ENCODE assay signal across 19 mouse cellular contexts in genomic region chr16:97734760-97735322, GRCm38 (mm10). TPM values are rescaled to one million over a fixed set of nuclear protein-coding genes. Genes with fewer than 3 reads are reported as not detected.
DNase-seq lines count a peak whose midpoint lies in the region; ATAC-seq and TF ChIP-seq lines count a peak whose summit lies in the region.
"Had no signal": no experiment of that assay in that cellular context is flagged by ENCODE, and none has a peak within 500 bp of the region (broad histone marks: within the 10 kb centered on the region; RNA-seq: fewer than 3 reads in every experiment).

No protein-coding gene starts in this region.

- no peaks in the 10 kb centered on the region for H3K36me3 ChIP-seq in hindbrain, postnatal 0 days (ENCODE audit: insufficient read depth, low read length)
- H3K36me3 ChIP-seq in hindbrain, embryonic 12.5 days: no peaks in the 10 kb centered on the region
- no peaks in the 10 kb centered on the region for H3K36me3 ChIP-seq in midbrain, embryonic 16.5 days (ENCODE audit: control insufficient read depth, insufficient read depth, low read length)
- no peaks in the 10 kb centered on the region for H3K36me3 ChIP-seq in midbrain, embryonic 15.5 days (replicated peaks)
- no peaks in the 10 kb centered on the region for H3K36me3 ChIP-seq in intestine, embryonic 15.5 days
- H3K36me3 ChIP-seq: liver, embryonic 15.5 days had no signal

- H3K4me2 ChIP-seq in hindbrain, postnatal 0 days (ENCODE audit: low read depth, low read length): no peak overlapping the region
- no peak overlapping the region for H3K4me2 ChIP-seq in hindbrain, embryonic 12.5 days (replicated peaks)
- no peak overlapping the region for H3K4me2 ChIP-seq in midbrain, embryonic 16.5 days (ENCODE audit: low read length)
- no peak overlapping the region for H3K4me2 ChIP-seq in midbrain, embryonic 15.5 days
- H3K4me2 ChIP-seq in intestine, embryonic 15.5 days (replicated peaks): no peak overlapping the region
- H3K4me2 ChIP-seq: liver, embryonic 15.5 days had no signal

- no peak overlapping the region for H3K4me3 ChIP-seq in hindbrain, postnatal 0 days (ENCODE audit: low read length)
- no peak overlapping the region for H3K4me3 ChIP-seq in hindbrain, embryonic 12.5 days
- H3K4me3 ChIP-seq in midbrain, embryonic 16.5 days (ENCODE audit: low read depth, low read length): no peak overlapping the region
- H3K4me3 ChIP-seq in midbrain, embryonic 15.5 days: no peak overlapping the region
- H3K4me3 ChIP-seq in intestine, embryonic 15.5 days (replicated peaks): no peak overlapping the region
- H3K4me3 ChIP-seq: gastrocnemius, adult 2 months; liver, embryonic 15.5 days; megakaryocyte, embryonic 14.5 days; myocyte had no signal

- WGBS in hindbrain, postnatal 0 days: 63% methylated on average over 9 of the region's 9 CpGs
- 73% methylated on average over 9 of the region's 9 CpGs for WGBS in hindbrain, embryonic 12.5 days
- 71% methylated on average over 9 of the region's 9 CpGs for WGBS in midbrain, embryonic 16.5 days
- 70% methylated on average over 9 of the region's 9 CpGs for WGBS in midbrain, embryonic 15.5 days
- 54% methylated on average over 9 of the region's 9 CpGs for WGBS in intestine, embryonic 15.5 days

- H3K27ac ChIP-seq in hindbrain, postnatal 0 days: no peak overlapping the region
- no peak overlapping the region for H3K27ac ChIP-seq in hindbrain, embryonic 12.5 days
- H3K27ac ChIP-seq in midbrain, embryonic 16.5 days (ENCODE audit: low read length): no peak overlapping the region
- no peak overlapping the region for H3K27ac ChIP-seq in midbrain, embryonic 15.5 days
- no peak overlapping the region; the same call in 1 of the 2 replicates for H3K27ac ChIP-seq in intestine, embryonic 15.5 days
- H3K27ac ChIP-seq: gastrocnemius, adult 2 months; liver, embryonic 15.5 days had no signal

- no peaks in the 10 kb centered on the region for H3K9me3 ChIP-seq in hindbrain, postnatal 0 days (ENCODE audit: low read length)
- H3K9me3 ChIP-seq in hindbrain, embryonic 12.5 days (replicated peaks): no peaks in the 10 kb centered on the region
- no peaks in the 10 kb centered on the region for H3K9me3 ChIP-seq in midbrain, embryonic 16.5 days (replicated peaks; ENCODE audit: control insufficient read depth, low read length, poor library complexity, severe bottlenecking)
- H3K9me3 ChIP-seq in midbrain, embryonic 15.5 days: no peaks in the 10 kb centered on the region
- H3K9me3 ChIP-seq in intestine, embryonic 15.5 days: no peaks in the 10 kb centered on the region
- H3K9me3 ChIP-seq: liver, embryonic 15.5 days; megakaryocyte, embryonic 14.5 days had no signal

- no peaks in the 10 kb centered on the region for H3K4me1 ChIP-seq in hindbrain, postnatal 0 days (ENCODE audit: insufficient read depth, low read length)
- no peaks in the 10 kb centered on the region for H3K4me1 ChIP-seq in hindbrain, embryonic 12.5 days
- H3K4me1 ChIP-seq in midbrain, embryonic 16.5 days (ENCODE audit: control insufficient read depth, insufficient read depth, low read length): no peaks in the 10 kb centered on the region
- no peaks in the 10 kb centered on the region for H3K4me1 ChIP-seq in midbrain, embryonic 15.5 days
- H3K4me1 ChIP-seq in intestine, embryonic 15.5 days (replicated peaks): 0 out of 2 replicates have a peak, but pooled peaks cover 7% of the 10 kb centered on the region
- H3K4me1 ChIP-seq: liver, embryonic 15.5 days; megakaryocyte, embryonic 14.5 days had no signal

- no peaks in the 10 kb centered on the region for H3K27me3 ChIP-seq in hindbrain, postnatal 0 days (ENCODE audit: insufficient read depth, low read length)
- no peaks in the 10 kb centered on the region for H3K27me3 ChIP-seq in hindbrain, embryonic 12.5 days
- no peaks in the 10 kb centered on the region for H3K27me3 ChIP-seq in midbrain, embryonic 16.5 days (ENCODE audit: control insufficient read depth, insufficient read depth, low read depth, low read length)
- H3K27me3 ChIP-seq in midbrain, embryonic 15.5 days (replicated peaks): no peaks in the 10 kb centered on the region
- no peaks in the 10 kb centered on the region for H3K27me3 ChIP-seq in intestine, embryonic 15.5 days (replicated peaks)
- H3K27me3 ChIP-seq: liver, embryonic 15.5 days had no signal

- no peak for TF ChIP-seq CTCF in hindbrain, postnatal 0 days (IDR thresholded peaks at IDR 0.05; ENCODE audit: low read depth)

- H3K9ac ChIP-seq in hindbrain, postnatal 0 days (replicated peaks; ENCODE audit: low read length): no peak overlapping the region
- no peak overlapping the region for H3K9ac ChIP-seq in hindbrain, embryonic 12.5 days
- no peak overlapping the region for H3K9ac ChIP-seq in midbrain, embryonic 16.5 days (ENCODE audit: low read depth, low read length)
- no peak overlapping the region for H3K9ac ChIP-seq in midbrain, embryonic 15.5 days
- H3K9ac ChIP-seq in intestine, embryonic 15.5 days: peak overlapping the region; percentile 9; the same call in 1 of the 2 replicates
- H3K9ac ChIP-seq: liver, embryonic 15.5 days had no signal

- ATAC-seq in hindbrain, postnatal 0 days: peak; percentile 27; the same call in 1 of the 2 replicates
- ATAC-seq in hindbrain, embryonic 12.5 days (ENCODE audit: low FRiP score): no peak
- peak; percentile 48; the same call in 1 of the 2 replicates for ATAC-seq in midbrain, embryonic 16.5 days
- no peak for ATAC-seq in midbrain, embryonic 15.5 days (replicated peaks)
- ATAC-seq in intestine, embryonic 15.5 days: peak; percentile 18

- peak; percentile 53 for DNase-seq in hindbrain, postnatal 0 days (ENCODE audit: low spot score)
- no peak for DNase-seq in cerebellum, adult 18-20 months
- DNase-seq in layer of hippocampus, adult 9-11 months: no peak
- DNase-seq: adrenal gland, postnatal 36 days; cerebellum, postnatal 25 days; gastrocnemius, adult 2 months; heart, adult 11 months; kidney, adult 18-20 months; lung, postnatal 10 days; thymus, adult 18-20 months had no signal

RNA-seq across cellular contexts. Expression of gene Ripk4, which starts 28.7 kb away (rescaled TPM):
- total RNA-seq in hindbrain, postnatal 0 days (2014; rRNA removed): 0.25 and 1.4 TPM in 2 replicates
- polyA plus RNA-seq in hindbrain, postnatal 0 days (2015; fragmentation: Nextera tagmentation; extraction: Ambion mirVana): 0.53 and 0.69 TPM in 2 replicates
- 2.2 and 2.8 TPM in 2 replicates for polyA plus RNA-seq in hindbrain, embryonic 12.5 days (2016; fragmentation: Nextera tagmentation; extraction: Ambion mirVana)
- polyA plus RNA-seq in midbrain, embryonic 16.5 days (2015; fragmentation: Nextera tagmentation; extraction: Ambion mirVana): 0.67 and 0.79 TPM in 2 replicates
- polyA plus RNA-seq in midbrain, embryonic 15.5 days (2015; fragmentation: Nextera tagmentation; extraction: Ambion mirVana): 0.36 and 0.71 TPM in 2 replicates
- polyA plus RNA-seq in intestine, embryonic 15.5 days (2015; fragmentation: Nextera tagmentation; extraction: Ambion mirVana): 19.6 and 21.7 TPM in 2 replicates
- total RNA-seq: gastrocnemius, adult 2 months; hematopoietic stem cell, adult 5-6 weeks; neutrophil, adult 5-6 weeks had no signal
- polyA plus RNA-seq: myocyte had no signal

Comparison
In these comparisons a context has a peak if more than half of its experiments do, and no peak if none do; other contexts are left out.
1. ATAC-seq: peak in hindbrain, postnatal 0 days (single experiment), midbrain, embryonic 16.5 days (single experiment) and intestine, embryonic 15.5 days (single experiment); none in hindbrain, embryonic 12.5 days (single experiment) and midbrain, embryonic 15.5 days (single experiment).